Mouse (Mus musculus) spleen, adult 2 months (tissue): ENCODE data around the gene Tut7.

Experiments
- CTCF ChIP-seq: fragments of 200-500 bp; IDR thresholded peaks from 2 replicates; pipeline ENCODE4 v1.5.1; 2011; ENCODE audit warnings: mild to moderate bottlenecking, inconsistent platforms; ENCODE audit not compliant: insufficient read depth, insufficient read length, insufficient replicate concordance; ENCODE audit errors: extremely low read depth
- POLR2A ChIP-seq: fragments of 200-500 bp; IDR thresholded peaks from 2 replicates; pipeline ENCODE4 v1.6.1; 2011; ENCODE audit warnings: low read depth, low read length, inconsistent platforms

GRCm38 (mm10) chr13:59798306-59798705 lies 24.6 kb downstream of the Tut7 start:
- TF ChIP-seq CTCF (no peak), POLR2A (no peak)
